Mouse (Mus musculus): ENCODE results near the gene Xpc. TPM values are rescaled to one million over a fixed set of nuclear protein-coding genes. Genes with fewer than 3 reads are reported as not detected.

Xpc gene
- polyA plus RNA-seq (2012; rRNA removed) = 11.2 and 12.5 TPM in 2 replicates

GRCm38 (mm10) chr6:91515545-91516449, at the start of gene Xpc, which contains the start of gene Lsm3:
Gene Xpc, minus strand, starts transcription at chr6:91515888.
Gene Lsm3, plus strand, starts transcription at chr6:91515928.

GRCm38 (mm10) chr6:91472868-91473804, 42.6 kb downstream of the Xpc start, which contains the start of the genes Chchd4 and Tmem43:
Gene Chchd4, minus strand, starts transcription at chr6:91473546.
Gene Tmem43, plus strand, starts transcription at chr6:91473703.

Other genes starting within 250 kb of the Xpc start
- 11.2 and 11.7 TPM in 2 replicates for gene Wnt7a, start 104.5 kb downstream of the Xpc start, polyA plus RNA-seq (2012; rRNA removed)
- 8.8 and 10.2 TPM in 2 replicates for gene Chchd4, start 42.3 kb downstream of the Xpc start, polyA plus RNA-seq (2012; rRNA removed)
- 43.7 and 53.0 TPM in 2 replicates for gene Tmem43, start 42.2 kb downstream of the Xpc start, polyA plus RNA-seq (2012; rRNA removed)
- 11.7 and 17.4 TPM in 2 replicates for gene Lsm3, start within 50 bp of the Xpc start, polyA plus RNA-seq (2012; rRNA removed)
- gene Slc6a6, start 168.2 kb upstream of the Xpc start, polyA plus RNA-seq (2012; rRNA removed) = 173 and 196 TPM in 2 replicates

Measured in ovary, adult 2 months (tissue).